Mouse (Mus musculus) small intestine, adult 2 months (tissue): Measurements from ENCODE around the gene Dph3. TPM values are rescaled to one million over a fixed set of nuclear protein-coding genes. Genes with fewer than 3 reads are reported as not detected.

Source experiments
- H3K27ac ChIP-seq: fragments of 200-500 bp; 2 replicates; pipeline ENCODE4 v1.5.1; 2012; ENCODE audit warnings: low read depth, low read length, control low read depth, inconsistent platforms; ENCODE audit not compliant: insufficient read depth
- H3K27me3 ChIP-seq: fragments of 200-500 bp; 2 replicates; pipeline ENCODE4 v1.6.1; 2012; ENCODE audit warnings: mild to moderate bottlenecking, moderate library complexity, low read length, inconsistent platforms; ENCODE audit not compliant: control insufficient read depth, insufficient read depth
- H3K36me3 ChIP-seq: fragments of 200-500 bp; 2 replicates; pipeline ENCODE4 v1.6.1; 2012; ENCODE audit warnings: mild to moderate bottlenecking, low read length, control low read depth, inconsistent platforms; ENCODE audit not compliant: control insufficient read depth, insufficient read depth
- H3K4me1 ChIP-seq: fragments of 200-500 bp; 2 replicates; pipeline ENCODE4 v1.6.1; 2012; ENCODE audit warnings: low read length, inconsistent platforms, mixed read lengths; ENCODE audit not compliant: control insufficient read depth, insufficient read depth, insufficient read length
- H3K4me3 ChIP-seq: fragments of 200-500 bp; 2 replicates; pipeline ENCODE4 v1.5.1; 2012; ENCODE audit warnings: low read depth, mild to moderate bottlenecking, control low read depth, inconsistent platforms, low read length, moderate library complexity
- CTCF ChIP-seq: fragments of 200-500 bp; IDR thresholded peaks from 2 replicates; pipeline ENCODE4 v1.5.1; 2012; ENCODE audit warnings: low read depth, mild to moderate bottlenecking, control low read depth, inconsistent platforms, low read length, moderate library complexity, mixed read lengths; ENCODE audit not compliant: insufficient replicate concordance, insufficient read length; ENCODE audit errors: extremely low read depth
- POLR2A ChIP-seq: fragments of 200-500 bp; IDR thresholded peaks from 2 replicates; pipeline ENCODE4 v1.6.1; 2012; ENCODE audit warnings: low read depth, mild to moderate bottlenecking, control low read depth, inconsistent platforms, low read length, moderate library complexity
- WGBS: fragments of 180-500 bp; shearing (Covaris S2); methylation state at CpG from one replicate; pipeline ENCODE4 v1.1.7; 2018; 5-methylcytosine and 5-hydroxymethylcytosine counted together
- polyA plus RNA-seq: library from polyadenylated mRNA; depleted of rRNA; stranded (reverse); fragments of >200 nt; gene quantifications from 2 replicates; pipeline ENCODE4 v1.2.3, GENCODE M21; 2012

Dph3 gene
- polyA plus RNA-seq, 1 experiment, result 7.7 TPM

- Histone ChIP-seq H3K4me3 (no peak overlapping the region), H3K4me1 (no peaks in the 10 kb centered on the region), H3K27ac (no peak overlapping the region), H3K27me3 (no peaks in the 10 kb centered on the region), H3K36me3 (no peaks in the 10 kb centered on the region)
- 78% methylated on average over 8 of the region's 8 CpGs for WGBS
- TF ChIP-seq POLR2A (no peak), CTCF (no peak)
Measured at GRCm38 (mm10) chr14:32073211-32073685, 12.3 kb downstream of the Dph3 start.

GRCm38 (mm10) chr14:32072807-32073206 is 12.7 kb downstream of the Dph3 start:
- TF ChIP-seq POLR2A (no peak), CTCF (no peak)
- no peaks in the 10 kb centered on the region for H3K4me1 ChIP-seq
- H3K36me3 ChIP-seq, result no peaks in the 10 kb centered on the region
- no peak overlapping the region for H3K4me3 ChIP-seq
- no peaks in the 10 kb centered on the region for H3K27me3 ChIP-seq
- H3K27ac ChIP-seq, result no peak overlapping the region

- no peak overlapping the region for H3K27ac ChIP-seq
- no peaks in the 10 kb centered on the region for H3K4me1 ChIP-seq
- 89% methylated on average over 4 of the region's 4 CpGs for WGBS
- no peak overlapping the region for H3K4me3 ChIP-seq
- no peaks in the 10 kb centered on the region for H3K27me3 ChIP-seq
- TF ChIP-seq CTCF, result no peak
- no peak for TF ChIP-seq POLR2A
- H3K36me3 ChIP-seq, result no peaks in the 10 kb centered on the region; the same call in 1 of the 2 replicates
Measured at GRCm38 (mm10) chr14:32061398-32061797, 24.1 kb downstream of the Dph3 start.

- 70% methylated on average over 4 of the region's 4 CpGs for WGBS
- Histone ChIP-seq H3K4me1 (no peaks in the 10 kb centered on the region), H3K36me3 (no peaks in the 10 kb centered on the region; the same call in 1 of the 2 replicates), H3K27ac (no peak overlapping the region), H3K4me3 (no peak overlapping the region), H3K27me3 (no peaks in the 10 kb centered on the region)
- TF ChIP-seq CTCF (no peak), POLR2A (no peak)
Measured at GRCm38 (mm10) chr14:32057664-32058063, 27.9 kb downstream of the Dph3 start.

GRCm38 (mm10) chr14:32056675-32057074 is 28.9 kb downstream of the Dph3 start:
- Histone ChIP-seq H3K27me3 (no peaks in the 10 kb centered on the region), H3K4me1 (no peaks in the 10 kb centered on the region), H3K36me3 (no peaks in the 10 kb centered on the region; the same call in 1 of the 2 replicates), H3K27ac (no peak overlapping the region), H3K4me3 (no peak overlapping the region)
- TF ChIP-seq CTCF (no peak), POLR2A (no peak)
- 93% methylated on average over 2 of the region's 2 CpGs for WGBS

- Histone ChIP-seq H3K27ac (no peak overlapping the region), H3K4me3 (no peak overlapping the region), H3K4me1 (no peaks in the 10 kb centered on the region), H3K36me3 (no peaks in the 10 kb centered on the region; the same call in 1 of the 2 replicates), H3K27me3 (no peaks in the 10 kb centered on the region)
- TF ChIP-seq CTCF (no peak), POLR2A (no peak)
- 39% methylated on average over 8 of the region's 8 CpGs for WGBS
Measured at GRCm38 (mm10) chr14:32055781-32056180, 29.7 kb downstream of the Dph3 start.

- H3K4me3 ChIP-seq, result no peak overlapping the region
- no peaks in the 10 kb centered on the region for H3K27me3 ChIP-seq
- TF ChIP-seq CTCF (no peak), POLR2A (no peak)
- H3K27ac ChIP-seq, result no peak overlapping the region
- H3K36me3 ChIP-seq, result no peaks in the 10 kb centered on the region; the same call in 1 of the 2 replicates
- 64% methylated on average over 10 of the region's 10 CpGs for WGBS
- no peaks in the 10 kb centered on the region for H3K4me1 ChIP-seq
Measured at GRCm38 (mm10) chr14:32054788-32055187, 30.7 kb downstream of the Dph3 start.
